Mouse (Mus musculus) small intestine, adult 2 months (tissue): Measurements from ENCODE around the gene Nostrin. TPM values are rescaled to one million over a fixed set of nuclear protein-coding genes. Genes with fewer than 3 reads are reported as not detected.
A peak's percentile ranks its signal among the peaks of the same experiment; 100 is the strongest.

Source experiments
- H3K27ac ChIP-seq: fragments of 200-500 bp; 2 replicates; pipeline ENCODE4 v1.5.1; 2012; ENCODE audit warnings: low read depth, low read length, control low read depth, inconsistent platforms; ENCODE audit not compliant: insufficient read depth
- H3K27me3 ChIP-seq: fragments of 200-500 bp; 2 replicates; pipeline ENCODE4 v1.6.1; 2012; ENCODE audit warnings: mild to moderate bottlenecking, moderate library complexity, low read length, inconsistent platforms; ENCODE audit not compliant: control insufficient read depth, insufficient read depth
- H3K36me3 ChIP-seq: fragments of 200-500 bp; 2 replicates; pipeline ENCODE4 v1.6.1; 2012; ENCODE audit warnings: mild to moderate bottlenecking, low read length, control low read depth, inconsistent platforms; ENCODE audit not compliant: control insufficient read depth, insufficient read depth
- H3K4me1 ChIP-seq: fragments of 200-500 bp; 2 replicates; pipeline ENCODE4 v1.6.1; 2012; ENCODE audit warnings: low read length, inconsistent platforms, mixed read lengths; ENCODE audit not compliant: control insufficient read depth, insufficient read depth, insufficient read length
- H3K4me3 ChIP-seq: fragments of 200-500 bp; 2 replicates; pipeline ENCODE4 v1.5.1; 2012; ENCODE audit warnings: low read depth, mild to moderate bottlenecking, control low read depth, inconsistent platforms, low read length, moderate library complexity
- CTCF ChIP-seq: fragments of 200-500 bp; IDR thresholded peaks from 2 replicates; pipeline ENCODE4 v1.5.1; 2012; ENCODE audit warnings: low read depth, mild to moderate bottlenecking, control low read depth, inconsistent platforms, low read length, moderate library complexity, mixed read lengths; ENCODE audit not compliant: insufficient replicate concordance, insufficient read length; ENCODE audit errors: extremely low read depth
- POLR2A ChIP-seq: fragments of 200-500 bp; IDR thresholded peaks from 2 replicates; pipeline ENCODE4 v1.6.1; 2012; ENCODE audit warnings: low read depth, mild to moderate bottlenecking, control low read depth, inconsistent platforms, low read length, moderate library complexity
- WGBS: fragments of 180-500 bp; shearing (Covaris S2); methylation state at CpG from one replicate; pipeline ENCODE4 v1.1.7; 2018; 5-methylcytosine and 5-hydroxymethylcytosine counted together
- polyA plus RNA-seq: library from polyadenylated mRNA; depleted of rRNA; stranded (reverse); fragments of >200 nt; gene quantifications from 2 replicates; pipeline ENCODE4 v1.2.3, GENCODE M21; 2012

The Nostrin gene
- polyA plus RNA-seq, 1 experiment, result 6.3 TPM

- TF ChIP-seq POLR2A (no peak), CTCF (no peak)
- Histone ChIP-seq H3K36me3 (no peaks in the 10 kb centered on the region), H3K27me3 (no peaks in the 10 kb centered on the region), H3K4me1 (peaks cover 8% of the 10 kb centered on the region; the same call in 1 of the 2 replicates), H3K27ac (no peak overlapping the region), H3K4me3 (no peak overlapping the region)
- WGBS, result 81% methylated on average over 7 of the region's 7 CpGs
These were observed 6.0 kb upstream of the Nostrin start for GRCm38 (mm10) chr2:69129425-69130210.

- H3K36me3 ChIP-seq, result no peaks in the 10 kb centered on the region
- peaks cover 17% of the 10 kb centered on the region; the same call in 1 of the 2 replicates for H3K4me1 ChIP-seq
- H3K27ac ChIP-seq, result no peak overlapping the region
- H3K4me3 ChIP-seq, result no peak overlapping the region
- no peaks in the 10 kb centered on the region for H3K27me3 ChIP-seq
- 62% methylated on average over 3 of the region's 3 CpGs for WGBS
- no peak for TF ChIP-seq POLR2A
These were observed 3.6 kb upstream of the Nostrin start for GRCm38 (mm10) chr2:69132046-69132445.

GRCm38 (mm10) chr2:69132488-69133040 lies 3.0 kb upstream of the Nostrin start:
- WGBS, result 65% methylated on average over 5 of the region's 5 CpGs
- no peak overlapping the region for H3K27ac ChIP-seq
- TF ChIP-seq POLR2A, result no peak
- no peak for TF ChIP-seq CTCF
- H3K27me3 ChIP-seq, result no peaks in the 10 kb centered on the region
- H3K4me1 ChIP-seq, result peaks cover 20% of the 10 kb centered on the region; the same call in 1 of the 2 replicates
- H3K4me3 ChIP-seq, result no peak overlapping the region
- H3K36me3 ChIP-seq, result no peaks in the 10 kb centered on the region

GRCm38 (mm10) chr2:69134186-69134585 lies 1.4 kb upstream of the Nostrin start:
- no peaks in the 10 kb centered on the region for H3K36me3 ChIP-seq
- TF ChIP-seq CTCF, result no peak
- TF ChIP-seq POLR2A, result no peak
- no peaks in the 10 kb centered on the region for H3K27me3 ChIP-seq
- WGBS, result 84% methylated on average over 1 of the region's 1 CpGs
- H3K27ac ChIP-seq, result peak overlapping the region; percentile 68; the same call in 1 of the 2 replicates
- no peak overlapping the region for H3K4me3 ChIP-seq
- H3K4me1 ChIP-seq, result peaks cover 22% of the 10 kb centered on the region

GRCm38 (mm10) chr2:69134937-69135336 lies 663 bp upstream of the Nostrin start:
- Histone ChIP-seq H3K4me1 (peaks cover 22% of the 10 kb centered on the region), H3K4me3 (peak overlapping the region; percentile 21; the same call in 1 of the 2 replicates), H3K27ac (peak overlapping the region; percentile 96), H3K27me3 (no peaks in the 10 kb centered on the region), H3K36me3 (no peaks in the 10 kb centered on the region)
- WGBS, result 46% methylated on average over 9 of the region's 9 CpGs
- TF ChIP-seq POLR2A (no peak), CTCF (no peak)

GRCm38 (mm10) chr2:69137406-69138084 lies 1.9 kb downstream of the Nostrin start:
- no peak overlapping the region for H3K27ac ChIP-seq
- TF ChIP-seq CTCF (no peak), POLR2A (no peak)
- peaks cover 19% of the 10 kb centered on the region for H3K4me1 ChIP-seq
- WGBS, result 85% methylated on average over 10 of the region's 10 CpGs
- H3K27me3 ChIP-seq, result no peaks in the 10 kb centered on the region
- H3K36me3 ChIP-seq, result no peaks in the 10 kb centered on the region
- 0 out of 2 replicates have a peak overlapping the region, but pooled peaks have one; percentile 21 for H3K4me3 ChIP-seq

GRCm38 (mm10) chr2:69138759-69139158 lies 3.2 kb downstream of the Nostrin start:
- no peak overlapping the region for H3K4me3 ChIP-seq
- WGBS, result 65% methylated on average over 4 of the region's 4 CpGs
- TF ChIP-seq CTCF (no peak), POLR2A (no peak)
- no peaks in the 10 kb centered on the region for H3K36me3 ChIP-seq
- no peaks in the 10 kb centered on the region for H3K27me3 ChIP-seq
- peaks cover 19% of the 10 kb centered on the region for H3K4me1 ChIP-seq
- no peak overlapping the region for H3K27ac ChIP-seq
